Mouse (Mus musculus) E14TG2a.4 (cell line): Measurements from ENCODE around the gene Cdh20.

Experiments used
- CTCF ChIP-seq: conservative IDR thresholded peaks from 2 replicates; pipeline ENCODE4 v1.5.1; 2014; ENCODE audit warnings: low read length
- NANOG ChIP-seq: IDR thresholded peaks from 2 replicates; pipeline ENCODE4 v1.6.1; 2014; ENCODE audit warnings: borderline replicate concordance, low read length, mixed read lengths
- POU5F1 ChIP-seq: IDR thresholded peaks from 2 replicates; pipeline ENCODE4 v1.6.1; 2014; ENCODE audit warnings: low read length, borderline replicate concordance

GRCm38 (mm10) chr1:104901815-104902214 lies 133.5 kb downstream of the Cdh20 start:
- TF ChIP-seq CTCF = no peak
- no peak for TF ChIP-seq POU5F1
- TF ChIP-seq NANOG = no peak
